Mouse (Mus musculus) megakaryocyte, adult 5-6 weeks (primary cell): ENCODE results near the gene Fcgr2b. TPM values are rescaled to one million over a fixed set of nuclear protein-coding genes. Genes with fewer than 3 reads are reported as not detected.
"Not testable (repeated sequence)": the region's sequence is repeated elsewhere in the genome, so short reads cannot be mapped to it uniquely, and the experiment has no call there.

ENCODE experiments used
- ATAC-seq: 2 replicates; pipeline ENCODE4 v1.8.0; 2016; ENCODE audit warnings: mild to moderate bottlenecking, inconsistent platforms; ENCODE audit not compliant: poor library complexity, severe bottlenecking
- total RNA-seq, 2 experiments: library from RNA; stranded (forward) in 1 of 2; stranded (reverse) in 1 of 2; fragments of 153-499, 151-499 nt in 1 of 2; fragments of 221-1000, 200-1000 nt in 1 of 2; gene quantifications; 2 replicates each; pipeline versions ENCODE4 v1.2.3 to v1.2.4; 2015 to 2017

Gene Fcgr2b
- total RNA-seq, 2 experiments from 2014 or later, result 174 to 271 TPM

DNA sequence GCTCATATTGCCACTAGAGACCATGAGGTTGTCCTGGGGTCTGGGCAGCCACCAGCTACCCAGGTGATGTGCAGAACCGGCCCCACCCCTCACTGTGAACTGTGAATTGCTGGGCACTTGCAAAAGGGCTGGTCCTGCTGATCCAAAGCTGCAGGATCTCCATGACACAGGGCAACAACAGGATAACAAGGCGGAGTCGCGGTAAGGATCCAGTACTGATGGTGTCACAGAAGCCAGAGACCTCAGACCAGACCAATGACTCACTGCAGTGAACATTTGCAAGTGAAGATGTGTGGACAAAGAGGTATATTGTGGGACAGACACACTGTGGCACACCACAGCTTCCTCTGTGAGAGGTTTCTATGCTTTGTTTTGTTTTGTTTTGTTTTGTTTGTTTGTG lies 2.3 kb upstream of the Fcgr2b start:
- no peak for ATAC-seq

DNA sequence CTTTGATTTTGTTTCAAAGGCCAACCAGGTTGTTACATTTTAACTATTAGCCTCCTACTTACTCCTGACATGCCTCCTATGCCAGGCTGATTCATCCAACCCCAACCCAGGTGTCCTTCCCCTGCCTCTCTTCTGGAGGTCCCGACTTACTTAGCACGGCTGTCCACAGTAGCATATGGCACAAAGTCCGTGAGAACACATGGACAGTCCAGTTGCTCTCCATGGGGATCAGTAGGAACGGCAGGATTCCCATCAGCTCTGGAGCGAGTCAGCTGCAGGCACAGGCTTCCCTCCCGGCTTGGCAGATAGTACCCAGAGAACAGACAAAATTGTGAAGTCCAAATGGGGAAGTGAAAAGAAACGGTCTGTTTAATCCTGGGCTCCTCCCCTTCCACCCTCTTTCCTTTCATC lies 591 bp downstream of the Fcgr2b start:
- peak; percentile 77 for ATAC-seq

DNA sequence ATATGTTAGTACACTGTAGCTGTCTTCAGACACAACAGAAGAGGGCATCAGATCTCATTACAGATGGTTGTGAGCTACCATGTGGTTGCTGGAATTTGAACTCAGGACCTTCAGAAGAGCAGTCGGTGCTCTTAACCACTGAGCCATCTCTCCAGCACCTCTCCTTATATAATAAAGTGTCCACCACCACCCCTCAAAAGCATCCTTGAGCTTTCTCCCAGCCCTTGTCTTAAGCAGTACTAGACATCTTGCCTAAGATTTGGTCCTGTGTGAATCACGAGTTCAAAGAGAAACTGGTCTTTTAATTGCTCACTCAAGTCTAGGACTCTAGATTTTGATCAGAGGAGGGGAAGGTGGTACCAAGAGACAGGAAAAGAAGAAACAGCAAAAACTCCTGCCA lies 997 bp downstream of the Fcgr2b start:
- 0 out of 2 replicates have a peak, but pooled peaks have one; percentile 2 for ATAC-seq

DNA sequence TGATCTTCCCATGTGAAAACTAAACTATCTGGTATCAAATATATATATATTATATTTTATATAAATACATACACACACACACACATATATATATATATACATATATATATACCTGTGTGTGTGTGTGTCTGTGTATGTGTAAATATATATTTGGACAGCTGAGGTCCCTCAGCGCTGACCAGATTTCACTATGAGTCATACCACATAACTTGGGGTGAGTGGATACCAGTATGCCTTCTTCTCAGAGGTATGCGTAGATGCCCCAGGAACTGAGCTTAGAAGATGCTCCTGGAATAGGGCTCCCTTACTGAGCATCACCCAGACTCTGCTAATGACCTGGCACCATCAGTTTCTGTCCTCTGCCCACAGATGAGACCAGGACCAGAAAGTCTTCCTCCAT lies 1.6 kb downstream of the Fcgr2b start:
- no peak for ATAC-seq

GRCm38 (mm10) chr1:170974171-170974570 lies 2.2 kb downstream of the Fcgr2b start:
- ATAC-seq, result no peak

GRCm38 (mm10) chr1:170972936-170973335 lies 3.4 kb downstream of the Fcgr2b start:
- peak; percentile 76 for ATAC-seq

DNA sequence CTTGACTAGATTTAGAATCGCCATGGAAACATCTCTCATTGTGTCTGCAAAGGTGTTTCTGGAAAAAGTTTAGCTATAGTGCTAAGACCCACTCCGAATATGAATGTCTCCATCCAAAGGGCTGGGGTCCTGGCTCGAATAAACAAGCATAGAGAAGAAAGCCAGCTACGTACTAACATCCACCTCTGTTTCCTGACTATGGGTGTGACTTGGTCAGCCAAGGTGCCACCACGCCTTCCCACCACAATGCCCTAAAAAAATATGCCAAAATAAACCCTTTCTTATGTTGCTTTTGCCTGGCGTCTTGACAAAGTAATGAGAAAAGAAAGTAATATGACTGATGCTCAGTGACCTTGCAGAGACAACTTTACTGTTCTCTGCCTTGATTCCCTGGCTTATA lies 3.9 kb downstream of the Fcgr2b start:
- ATAC-seq, result no peak

- no peak for ATAC-seq
Observed at GRCm38 (mm10) chr1:170968576-170968975, 7.8 kb downstream of the Fcgr2b start.

GRCm38 (mm10) chr1:170967581-170967980 lies 8.8 kb downstream of the Fcgr2b start:
- ATAC-seq, result peak; percentile 87

GRCm38 (mm10) chr1:170963087-170963486 lies 13.3 kb downstream of the Fcgr2b start:
- ATAC-seq, result no peak

DNA sequence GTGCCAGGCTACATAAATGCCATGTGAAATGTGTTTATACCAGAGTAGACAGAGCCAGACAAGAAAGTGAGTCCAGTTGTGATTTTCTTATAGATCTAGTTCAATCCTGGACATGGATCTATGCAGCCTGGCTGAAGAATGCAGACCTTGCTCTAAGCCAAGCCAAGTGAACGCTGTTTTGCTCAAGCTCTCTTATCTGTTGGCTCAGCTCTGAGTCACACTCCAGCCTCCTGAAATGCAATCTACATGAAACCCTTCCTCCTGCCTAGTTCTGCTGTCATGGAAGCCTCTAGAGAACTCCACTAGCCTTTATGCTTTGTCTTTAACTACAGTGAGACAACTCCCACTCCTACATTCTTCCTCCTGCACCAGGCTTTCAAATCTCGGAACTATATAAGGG lies 14.0 kb downstream of the Fcgr2b start:
- no peak for ATAC-seq

DNA sequence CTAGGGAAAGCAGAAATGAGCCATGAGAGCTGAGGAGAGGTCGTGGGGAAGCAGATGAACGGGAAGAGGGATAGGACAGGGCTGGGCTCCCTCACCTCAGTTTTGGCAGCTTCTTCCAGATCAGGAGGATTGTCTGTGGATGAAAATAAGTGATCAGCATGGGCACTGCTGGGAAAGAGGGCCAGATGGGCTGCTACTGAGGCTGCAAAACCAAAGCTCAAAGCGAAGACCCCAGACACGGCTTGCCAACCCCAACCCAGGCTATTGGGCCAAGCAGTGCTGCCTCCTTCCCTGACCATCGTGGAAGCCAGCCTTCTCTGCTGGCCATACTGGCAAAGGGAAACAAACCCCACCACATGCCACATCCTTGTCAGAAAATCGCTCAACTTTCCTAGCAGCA lies 15.2 kb downstream of the Fcgr2b start:
- ATAC-seq, result no peak

- peak; percentile 71 for ATAC-seq
Observed at GRCm38 (mm10) chr1:170959791-170960190, 16.6 kb downstream of the Fcgr2b start.

GRCm38 (mm10) chr1:170958225-170958624 lies 18.1 kb downstream of the Fcgr2b start:
- no peak for ATAC-seq

GRCm38 (mm10) chr1:170953192-170953591 lies 23.2 kb downstream of the Fcgr2b start:
- ATAC-seq, result peak; percentile 92

- peak; percentile 52 for ATAC-seq
Observed at GRCm38 (mm10) chr1:170950772-170951171, 25.6 kb downstream of the Fcgr2b start.

DNA sequence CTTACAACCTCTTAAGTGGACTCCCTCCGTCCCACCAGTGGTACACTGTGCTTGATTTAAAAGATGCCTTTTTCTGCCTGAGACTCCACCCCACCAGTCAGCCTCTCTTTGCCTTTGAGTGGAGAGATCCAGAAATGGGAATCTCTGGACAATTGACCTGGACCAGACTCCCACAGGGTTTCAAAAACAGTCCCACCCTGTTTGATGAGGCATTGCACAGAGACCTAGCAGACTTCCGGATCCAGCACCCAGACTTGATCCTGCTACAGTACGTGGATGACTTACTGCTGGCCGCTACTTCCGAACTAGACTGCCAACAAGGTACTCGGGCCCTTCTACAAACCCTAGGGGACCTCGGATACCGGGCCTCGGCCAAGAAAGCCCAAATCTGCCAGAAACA lies 31.4 kb downstream of the Fcgr2b start:
- ATAC-seq, result not testable (repeated sequence)

DNA sequence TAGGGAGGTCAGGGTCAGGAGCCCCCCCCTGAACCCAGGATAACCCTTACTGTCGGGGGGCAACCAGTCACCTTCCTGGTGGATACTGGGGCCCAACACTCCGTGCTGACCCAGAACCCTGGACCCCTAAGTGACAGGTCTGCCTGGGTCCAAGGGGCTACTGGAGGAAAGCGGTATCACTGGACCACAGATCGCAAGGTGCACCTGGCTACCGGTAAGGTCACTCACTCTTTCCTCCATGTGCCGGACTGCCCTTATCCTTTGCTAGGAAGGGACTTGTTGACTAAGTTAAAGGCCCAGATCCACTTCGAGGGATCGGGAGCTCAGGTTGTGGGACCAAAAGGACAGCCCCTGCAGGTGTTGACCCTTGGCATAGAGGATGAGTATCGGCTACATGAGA lies 32.2 kb downstream of the Fcgr2b start:
- ATAC-seq, result not testable (repeated sequence)

DNA sequence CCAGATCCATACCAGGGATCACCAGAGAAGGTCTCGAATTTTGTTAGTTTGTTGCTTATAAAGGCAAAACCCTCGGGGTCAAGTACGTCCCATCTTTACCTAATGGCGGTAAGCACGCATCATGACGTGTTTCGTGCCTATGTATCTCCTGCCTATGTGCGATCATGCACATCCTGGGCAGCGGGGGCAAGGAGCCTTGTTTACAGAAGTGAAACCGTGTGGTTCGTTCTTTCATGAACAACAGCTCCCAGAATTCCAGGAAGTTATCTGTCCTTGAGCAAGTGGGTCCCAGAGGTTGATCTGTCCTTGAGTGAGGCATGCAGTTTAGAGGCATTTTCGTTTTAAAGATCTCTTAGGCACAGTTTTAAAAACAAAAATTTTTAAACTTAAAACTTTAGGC lies 37.1 kb downstream of the Fcgr2b start:
- ATAC-seq, result peak; percentile 79

DNA sequence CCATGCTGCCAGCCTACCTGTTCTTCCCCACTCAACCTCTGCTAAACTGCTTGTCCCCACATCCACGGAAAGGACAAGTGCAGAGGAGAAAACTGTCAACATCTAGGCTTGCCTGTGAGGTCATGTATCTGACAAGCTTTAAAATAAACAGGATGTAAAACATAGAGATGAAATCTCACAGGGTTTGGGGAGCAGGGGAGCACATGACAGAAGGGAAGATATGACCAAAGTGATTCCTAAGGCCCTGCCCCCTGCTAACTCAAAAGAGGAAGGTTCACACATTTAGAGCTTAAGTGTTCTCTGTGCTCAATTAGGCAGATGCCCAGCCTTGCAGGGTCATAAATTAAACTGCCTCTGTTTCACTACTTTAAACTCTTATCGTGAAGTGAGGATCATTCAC lies 42.0 kb downstream of the Fcgr2b start:
- peak; percentile 86 for ATAC-seq

DNA sequence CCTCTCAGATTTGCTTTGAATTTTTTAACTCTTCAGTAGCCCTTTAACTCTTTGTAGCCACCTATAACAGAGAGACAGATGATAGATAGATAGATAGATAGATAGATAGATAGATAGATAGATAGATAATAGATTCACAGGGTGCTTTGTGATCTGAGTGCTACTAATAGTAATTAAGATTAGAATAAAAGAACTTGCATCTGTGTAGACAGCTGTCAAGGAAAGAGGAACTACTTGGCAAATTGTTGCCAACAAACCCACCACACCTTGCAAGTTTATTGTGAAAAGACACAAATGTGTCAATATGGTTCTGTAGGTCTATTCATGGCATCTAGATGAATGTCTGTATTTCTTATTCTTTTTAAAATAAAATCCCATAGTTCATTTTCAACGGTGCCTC lies 42.4 kb downstream of the Fcgr2b start:
- peak; percentile 39; the same call in 1 of the 2 replicates for ATAC-seq

DNA sequence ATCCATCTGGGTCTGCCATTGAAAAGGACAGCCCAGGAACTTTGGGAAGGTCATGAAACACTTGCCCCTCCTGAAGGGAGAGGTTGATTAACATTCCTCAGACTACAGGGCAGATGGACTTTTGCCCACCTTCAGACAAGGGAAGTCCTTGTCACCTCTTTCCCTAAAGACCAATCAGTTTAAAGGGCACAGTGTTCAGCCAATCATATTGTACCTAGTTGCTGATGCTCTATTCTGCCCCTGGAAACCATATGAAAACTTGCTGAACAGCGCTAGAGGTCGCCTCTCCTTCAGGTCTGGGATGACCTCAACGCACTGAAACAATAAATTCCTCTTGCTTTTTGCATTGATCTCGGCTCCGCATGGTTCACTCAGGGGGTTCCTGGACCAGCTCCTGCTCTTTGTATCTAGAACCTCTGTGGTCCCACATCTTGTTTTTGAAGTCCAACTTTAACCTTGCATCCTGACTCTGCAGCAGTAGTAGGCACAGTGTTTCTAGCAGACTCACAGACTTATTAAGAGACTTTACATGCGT lies 42.9 kb downstream of the Fcgr2b start:
- no peak for ATAC-seq

DNA sequence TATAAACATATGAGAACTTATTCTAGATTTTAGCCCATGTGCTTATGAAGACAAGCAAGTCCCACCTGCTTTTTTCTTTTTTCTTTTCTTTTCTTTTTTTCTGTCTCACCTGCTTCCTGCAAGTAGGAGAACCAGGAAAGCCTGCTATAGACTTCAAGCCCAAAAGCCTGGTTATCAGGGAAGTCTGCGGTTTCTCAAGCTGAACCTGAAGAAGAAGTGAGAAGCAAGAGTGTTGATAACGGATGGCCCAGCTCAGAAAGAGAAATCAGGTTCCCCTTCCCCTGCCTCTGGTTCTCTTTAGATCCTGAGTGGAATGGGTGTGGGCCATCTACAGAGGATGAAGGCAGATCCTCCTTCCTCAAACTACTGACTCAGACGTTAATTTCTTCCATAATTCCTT lies 44.3 kb downstream of the Fcgr2b start:
- peak; percentile 45; the same call in 1 of the 2 replicates for ATAC-seq
